Mouse (Mus musculus): Measurements from ENCODE around the gene Orc4.
"Not testable (repeated sequence)": the region's sequence is repeated elsewhere in the genome, so short reads cannot be mapped to it uniquely, and the experiment has no call there.

Gene Orc4

GRCm38 (mm10) chr2:48950252-48950315 is at the start of gene Orc4:
Gene Orc4, minus strand, starts transcription at chr2:48950277.
- no peak for DNase-seq (ENCODE audit: low spot score)

GRCm38 (mm10) chr2:48990322-48990721 is 40.2 kb upstream of the Orc4 start:
- DNase-seq (ENCODE audit: low spot score): no peak

GRCm38 (mm10) chr2:48978920-48979319 is 28.8 kb upstream of the Orc4 start:
- no peak for DNase-seq (ENCODE audit: low spot score)

DNA sequence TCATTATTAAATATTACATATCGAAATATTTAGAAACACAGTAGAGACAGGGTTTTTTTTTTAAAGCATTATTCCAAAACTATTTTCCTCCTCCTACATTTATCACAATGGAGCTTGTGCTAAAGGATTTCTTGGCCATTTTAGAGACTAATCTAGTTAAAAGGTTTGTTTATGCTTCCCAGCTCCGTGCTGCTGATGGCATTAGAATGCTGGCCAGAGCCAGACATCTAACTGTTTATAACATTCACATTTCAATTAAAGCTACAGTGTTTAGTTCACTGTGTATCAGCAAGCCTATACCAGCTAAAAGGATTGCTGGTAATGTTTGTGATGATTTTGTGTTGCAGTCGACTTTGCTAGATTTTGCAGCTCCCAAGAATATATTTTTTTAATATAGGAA is 6.5 kb upstream of the Orc4 start:
- no peak for DNase-seq (ENCODE audit: low spot score)

DNA sequence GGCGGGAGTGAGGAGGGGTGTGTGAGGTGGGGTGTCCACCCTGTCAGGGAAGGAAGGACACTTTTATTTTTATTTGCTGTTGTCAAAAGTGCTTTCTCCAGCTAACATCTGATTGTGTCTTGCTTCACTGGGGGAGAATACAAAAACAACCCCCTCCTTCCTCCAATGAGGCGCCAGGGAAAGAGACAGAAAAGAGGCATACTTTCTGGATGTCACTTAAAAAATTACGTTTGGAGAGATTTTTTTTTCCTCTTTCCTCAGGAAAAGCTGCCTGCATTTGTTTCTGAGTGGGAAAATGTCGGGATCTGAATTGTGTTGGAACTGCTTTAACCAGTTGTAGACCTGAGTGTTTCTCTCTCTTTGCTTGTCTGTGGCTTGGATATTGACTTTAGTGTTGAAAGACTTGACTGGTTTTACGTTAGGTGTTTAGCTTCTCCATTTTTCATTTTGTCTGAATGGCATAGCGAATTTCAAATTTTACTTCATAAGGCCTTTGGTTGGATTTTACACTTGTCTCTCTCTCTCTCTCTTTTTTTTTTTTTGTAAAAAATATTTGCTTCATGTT is 321 bp upstream of the Orc4 start:
- peak; percentile 36 for DNase-seq (ENCODE audit: low spot score)

DNA sequence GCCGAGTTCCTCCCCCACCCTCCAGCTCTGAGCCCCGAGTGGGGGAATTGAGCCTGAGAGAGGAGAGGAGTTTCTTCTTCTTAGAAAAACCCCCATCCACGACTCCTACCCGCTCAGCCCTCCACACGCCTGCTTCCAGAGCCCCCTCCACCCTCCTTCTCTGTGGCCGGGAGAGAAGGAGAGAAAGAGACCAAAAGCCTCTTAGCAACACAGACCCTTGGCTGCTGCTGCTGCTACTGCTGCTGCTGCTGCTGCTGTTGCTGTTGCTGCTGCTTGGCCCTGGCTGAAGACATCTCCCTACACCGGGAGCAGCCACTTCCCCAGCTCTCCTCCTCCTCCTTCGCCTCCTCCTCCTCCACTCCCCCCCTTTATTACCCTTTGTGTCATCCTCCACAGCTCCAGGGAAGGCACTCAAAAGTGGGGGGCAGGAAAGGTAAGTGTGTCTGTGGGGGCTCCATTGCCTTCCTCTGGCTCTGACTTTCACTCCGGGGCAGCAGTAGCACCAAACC is 280 bp downstream of the Orc4 start:
- peak; percentile 64 for DNase-seq (ENCODE audit: low spot score)

- DNase-seq (ENCODE audit: low spot score): peak; percentile 99
Observed at GRCm38 (mm10) chr2:48948841-48949584, 1.1 kb downstream of the Orc4 start, which contains the start of gene Mbd5. Gene Mbd5, plus strand, starts transcription at chr2:48949508.

- peak; percentile 21 for DNase-seq (ENCODE audit: low spot score)
Observed at GRCm38 (mm10) chr2:48947761-48948160, 2.3 kb downstream of the Orc4 start.

GRCm38 (mm10) chr2:48935058-48935457 is 15.0 kb downstream of the Orc4 start:
- DNase-seq (ENCODE audit: low spot score): no peak

GRCm38 (mm10) chr2:48915832-48916231 is 34.2 kb downstream of the Orc4 start:
- DNase-seq (ENCODE audit: low spot score): no peak

GRCm38 (mm10) chr2:48914185-48914584 is 35.9 kb downstream of the Orc4 start:
- no peak for DNase-seq (ENCODE audit: low spot score)

DNA sequence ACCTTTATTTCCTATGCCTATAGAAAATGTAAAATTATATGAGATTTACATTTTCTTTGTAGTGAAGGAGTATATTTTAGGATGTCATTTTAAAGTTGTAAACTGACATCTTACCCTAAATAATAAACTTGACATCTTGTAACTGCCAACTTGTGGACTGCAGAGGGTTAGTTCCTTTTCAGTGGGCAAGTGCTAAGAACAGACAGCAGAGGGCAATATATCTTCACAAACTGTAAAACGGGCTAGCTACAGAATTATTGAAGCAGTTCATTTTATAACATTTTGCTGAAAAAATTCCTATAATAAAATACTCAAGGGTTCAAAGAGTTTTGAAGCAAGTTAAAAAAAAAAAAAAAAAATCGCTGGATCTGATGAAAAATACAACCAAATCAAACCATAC is 41.2 kb downstream of the Orc4 start:
- peak; percentile 27 for DNase-seq (ENCODE audit: low spot score)

GRCm38 (mm10) chr2:48895186-48895585 is 54.9 kb downstream of the Orc4 start:
- no peak for DNase-seq (ENCODE audit: low spot score)

- DNase-seq (ENCODE audit: low spot score): peak; percentile 90
Observed at GRCm38 (mm10) chr2:48885945-48886344, 64.1 kb downstream of the Orc4 start.

DNA sequence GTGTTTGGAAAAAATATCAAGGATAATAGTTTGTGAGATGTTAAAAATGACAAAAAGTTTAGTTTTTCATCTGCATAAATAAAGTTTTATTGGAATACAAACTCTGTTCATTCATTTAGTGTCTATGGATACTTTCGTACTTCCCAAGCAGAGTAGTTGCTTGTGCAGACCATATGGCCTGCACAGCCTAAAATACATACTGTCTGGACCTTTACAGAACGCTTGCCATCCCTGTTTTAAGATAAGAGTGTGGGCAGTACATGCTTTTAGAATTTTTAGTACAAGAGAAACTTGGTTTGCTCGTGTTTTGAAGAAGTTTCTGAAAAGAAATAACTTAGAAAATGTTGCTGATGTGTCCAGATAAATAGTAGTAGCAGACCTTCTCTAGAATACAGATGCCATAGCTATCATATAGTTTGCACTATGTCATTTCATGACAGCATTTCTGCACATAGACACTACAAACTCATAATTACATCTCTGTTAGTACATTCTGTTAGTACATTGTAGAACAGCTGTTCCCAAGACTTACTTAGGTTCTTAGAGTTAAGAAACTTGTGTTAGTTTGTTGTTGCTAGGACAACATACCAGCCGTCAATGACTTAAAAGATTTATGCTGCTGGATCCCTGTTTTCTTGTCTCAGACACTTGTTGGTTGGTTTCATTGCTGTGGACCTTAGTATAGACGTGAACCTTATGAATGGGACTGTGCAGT is 81.7 kb downstream of the Orc4 start:
- DNase-seq (ENCODE audit: low spot score): no peak

- not testable (repeated sequence) for DNase-seq (ENCODE audit: low spot score)
Observed at GRCm38 (mm10) chr2:48865596-48865995, 84.5 kb downstream of the Orc4 start.

All from embryo, embryonic 10.5 days (tissue).